Mouse (Mus musculus) forebrain, embryonic 12.5 days (tissue): ENCODE results near the gene Art3. TPM values are rescaled to one million over a fixed set of nuclear protein-coding genes. Genes with fewer than 3 reads are reported as not detected.
A peak's percentile ranks its signal among the peaks of the same experiment; 100 is the strongest.
"Not testable (repeated sequence)": the region's sequence is repeated elsewhere in the genome, so short reads cannot be mapped to it uniquely, and the experiment has no call there.

Experiments used
- ATAC-seq: fragments of 200-750 bp; cut with Nextera tagmentation; 2 replicates; pipeline ENCODE4 v1.8.0; 2017; ENCODE audit warnings: moderate TSS enrichment; ENCODE audit not compliant: low FRiP score
- H3K27ac ChIP-seq: fragments of 300-500 bp; sonication (generic); 2 replicates; pipeline ENCODE4 v1.5.1; 2016; ENCODE audit warnings: mild to moderate bottlenecking
- H3K27me3 ChIP-seq: fragments of 300-500 bp; sonication (generic); 2 replicates; pipeline ENCODE4 v1.6.1; 2016; ENCODE audit warnings: mild to moderate bottlenecking
- H3K36me3 ChIP-seq: fragments of 300-500 bp; sonication (generic); replicated peaks from 2 replicates; pipeline ENCODE4 v1.6.1; 2016; ENCODE audit warnings: mild to moderate bottlenecking
- H3K4me1 ChIP-seq: fragments of 300-500 bp; sonication (generic); 2 replicates; pipeline ENCODE4 v1.6.1; 2016
- H3K4me2 ChIP-seq: fragments of 300-500 bp; sonication (generic); 2 replicates; pipeline ENCODE4 v1.6.1; 2016; ENCODE audit warnings: mild to moderate bottlenecking, moderate library complexity
- H3K4me3 ChIP-seq: fragments of 300-500 bp; sonication (generic); replicated peaks from 2 replicates; pipeline ENCODE4 v1.5.1; 2016; ENCODE audit warnings: mild to moderate bottlenecking
- H3K9ac ChIP-seq: fragments of 300-500 bp; sonication (generic); 2 replicates; pipeline ENCODE4 v1.6.1; 2016; ENCODE audit warnings: mild to moderate bottlenecking
- H3K9me3 ChIP-seq: fragments of 300-500 bp; sonication (generic); 2 replicates; pipeline ENCODE4 v1.6.1; 2016
- WGBS: fragments of 180-500 bp; shearing (Covaris S2); methylation state at CpG from one replicate; pipeline ENCODE4 v1.1.7; 2016; 5-methylcytosine and 5-hydroxymethylcytosine counted together
- polyA plus RNA-seq: library from polyadenylated mRNA; unstranded; fragments of >200 nt; fragmentation: Nextera tagmentation; extraction: Ambion mirVana; gene quantifications from 2 replicates; pipeline ENCODE4 v1.2.1, GENCODE M21; 2016

Art3 gene
- polyA plus RNA-seq, 1 experiment from 2014 or later, result 0.79 TPM

DNA sequence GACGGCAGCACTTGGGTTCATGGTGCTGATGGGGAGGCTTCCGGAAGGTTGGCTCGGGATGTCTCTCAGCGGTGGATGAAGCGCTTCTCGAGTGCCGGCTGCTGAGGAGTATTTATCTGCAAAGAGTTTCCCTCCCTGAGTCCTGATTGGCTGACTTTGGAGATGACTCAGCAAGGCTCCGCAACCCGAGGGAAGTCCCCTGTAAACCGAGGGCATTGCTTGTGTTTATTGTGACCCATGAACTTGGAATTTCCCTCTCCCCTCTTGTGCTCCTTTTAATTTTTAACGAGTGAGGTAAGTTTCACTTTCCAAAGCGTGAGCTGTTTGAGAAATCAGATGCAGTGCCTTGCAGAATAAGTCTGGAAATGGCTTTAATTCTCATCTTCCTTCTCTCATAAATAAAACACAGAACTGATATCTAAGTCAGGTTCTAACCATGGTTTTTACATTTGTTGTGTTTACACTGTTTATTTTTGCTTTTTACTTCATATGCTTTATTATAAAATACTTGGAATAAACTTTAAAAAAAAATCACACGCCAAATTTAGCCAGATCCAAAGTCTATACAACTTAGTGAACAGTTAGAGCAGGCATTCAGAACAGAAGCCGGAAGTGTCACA, 17.3 kb downstream of the Art3 start, which contains the start of gene Cxcl10:
Gene Cxcl10 (minus strand): TSS at position 96 of the 620 bp plus-strand sequence.
- H3K4me3 ChIP-seq, result 0 out of 2 replicates have a peak within 1 kb of the TSS, but pooled peaks have one; percentile 15
- H3K4me1 ChIP-seq, result no peaks in the 10 kb centered on the region; the same call in 1 of the 2 replicates
- H3K9ac ChIP-seq, result no peak within 1 kb of the TSS; the same call in 1 of the 2 replicates
- peak; percentile 49; the same call in 1 of the 2 replicates for ATAC-seq
- 21% methylated on average over 14 of the region's 14 CpGs for WGBS
- H3K36me3 ChIP-seq, result no peaks in the 10 kb centered on the region
- peak within 1 kb of the TSS; percentile 43 for H3K4me2 ChIP-seq
- peaks cover 6% of the 10 kb centered on the region for H3K27me3 ChIP-seq
- H3K27ac ChIP-seq, result no peak within 1 kb of the TSS
- no peaks in the 10 kb centered on the region for H3K9me3 ChIP-seq

DNA sequence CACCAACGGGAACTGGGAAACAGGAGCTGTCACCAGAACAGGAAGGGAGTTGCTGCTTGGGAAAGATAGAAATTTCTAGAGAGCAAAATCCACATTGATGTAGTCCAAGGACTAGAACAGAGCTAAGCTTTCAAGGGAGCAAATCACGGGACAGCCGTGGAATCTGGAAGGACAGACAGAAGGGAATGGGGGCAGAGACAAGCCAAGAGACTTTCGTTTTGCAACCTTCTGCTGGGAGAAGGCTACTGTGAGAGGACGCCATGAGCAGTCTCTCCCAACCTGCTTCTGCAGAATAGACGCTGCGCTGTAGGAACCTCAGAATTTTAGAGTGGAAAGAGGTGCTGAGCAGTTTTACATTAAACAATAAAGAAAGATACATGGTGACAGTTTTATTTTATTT, 18.1 kb downstream of the Art3 start:
- Histone ChIP-seq H3K4me3 (no peak overlapping the region), H3K9me3 (no peaks in the 10 kb centered on the region), H3K4me2 (no peak overlapping the region), H3K4me1 (no peaks in the 10 kb centered on the region; the same call in 1 of the 2 replicates), H3K36me3 (no peaks in the 10 kb centered on the region), H3K9ac (no peak overlapping the region), H3K27me3 (peaks cover 6% of the 10 kb centered on the region), H3K27ac (no peak overlapping the region)
- ATAC-seq, result no peak
- 89% methylated on average over 7 of the region's 7 CpGs for WGBS

DNA sequence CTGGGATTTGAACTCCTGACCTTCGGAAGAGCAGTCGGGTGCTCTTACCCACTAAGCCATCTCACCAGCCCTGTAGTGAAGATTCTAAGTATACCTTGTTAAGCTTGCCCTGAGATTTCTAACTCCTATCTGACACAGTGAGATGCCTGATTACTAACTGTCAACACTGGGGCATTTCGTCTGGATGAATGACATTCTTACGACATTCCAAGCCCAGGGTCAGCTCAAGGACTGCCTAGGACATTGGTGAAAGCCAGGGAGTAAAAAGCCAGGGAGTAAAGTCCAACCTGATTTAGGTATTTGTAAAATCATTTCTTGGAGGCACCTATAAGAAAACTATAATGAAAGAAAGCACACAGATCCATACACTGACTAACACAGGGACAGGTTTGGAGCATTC, 21.1 kb downstream of the Art3 start:
- H3K4me1 ChIP-seq, ATAC-seq, H3K9me3 ChIP-seq, H3K4me3 ChIP-seq, H3K36me3 ChIP-seq, H3K27me3 ChIP-seq, H3K27ac ChIP-seq, H3K4me2 ChIP-seq, H3K9ac ChIP-seq: not testable (repeated sequence)
- 81% methylated on average over 4 of the region's 4 CpGs for WGBS

DNA sequence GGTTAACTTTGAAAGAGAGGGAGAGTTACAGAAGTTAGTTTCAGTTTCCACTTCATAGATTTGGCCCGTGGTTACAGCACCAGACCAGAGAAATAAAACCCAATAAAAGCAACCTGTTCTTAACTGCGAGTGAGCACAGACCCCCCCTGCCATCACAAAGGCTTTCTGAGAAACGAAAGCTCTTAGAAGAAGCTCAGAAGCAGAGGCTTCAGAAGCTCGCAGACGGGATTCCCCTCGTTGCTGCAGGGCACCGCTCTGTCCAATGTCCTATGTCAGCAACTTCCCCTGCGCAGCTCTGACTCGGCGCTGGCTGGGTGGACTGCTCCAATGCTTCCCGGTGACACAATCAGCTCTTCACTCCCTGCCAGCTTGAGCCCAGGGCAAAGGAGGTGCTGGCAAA, 21.9 kb downstream of the Art3 start:
- Histone ChIP-seq H3K36me3 (no peaks in the 10 kb centered on the region), H3K27ac (no peak overlapping the region), H3K27me3 (no peaks in the 10 kb centered on the region), H3K4me1 (no peaks in the 10 kb centered on the region; the same call in 1 of the 2 replicates), H3K9ac (no peak overlapping the region), H3K4me3 (no peak overlapping the region), H3K9me3 (no peaks in the 10 kb centered on the region), H3K4me2 (no peak overlapping the region)
- 52% methylated on average over 11 of the region's 11 CpGs for WGBS
- ATAC-seq, result no peak

DNA sequence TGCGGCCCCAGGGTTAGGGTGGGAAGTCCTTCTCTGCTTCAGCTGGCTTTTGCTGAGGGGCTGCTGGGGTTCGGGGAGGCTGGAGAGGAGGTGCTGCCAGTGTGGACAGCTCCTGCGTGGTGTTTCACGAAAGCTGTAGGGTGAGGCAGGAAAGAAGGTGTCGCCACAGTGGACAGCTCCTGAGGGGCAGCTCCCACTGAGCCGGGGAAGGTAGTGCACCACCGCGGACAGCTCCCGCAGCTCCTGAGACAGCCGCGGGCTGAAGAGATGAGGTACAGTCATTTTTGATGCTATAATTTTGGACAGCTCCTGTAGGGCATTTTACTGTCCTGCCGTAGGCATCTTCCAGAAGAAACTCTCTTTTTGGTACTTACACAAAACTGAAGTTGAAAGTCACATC, 26.4 kb downstream of the Art3 start:
- H3K36me3 ChIP-seq, result no peaks in the 10 kb centered on the region
- no peak overlapping the region for H3K4me3 ChIP-seq
- no peak overlapping the region for H3K27ac ChIP-seq
- 65% methylated on average over 11 of the region's 12 CpGs for WGBS
- H3K4me1 ChIP-seq, result no peaks in the 10 kb centered on the region
- no peaks in the 10 kb centered on the region for H3K9me3 ChIP-seq
- H3K4me2 ChIP-seq, result no peak overlapping the region
- H3K27me3 ChIP-seq, result no peaks in the 10 kb centered on the region
- ATAC-seq, result no peak
- no peak overlapping the region for H3K9ac ChIP-seq

DNA sequence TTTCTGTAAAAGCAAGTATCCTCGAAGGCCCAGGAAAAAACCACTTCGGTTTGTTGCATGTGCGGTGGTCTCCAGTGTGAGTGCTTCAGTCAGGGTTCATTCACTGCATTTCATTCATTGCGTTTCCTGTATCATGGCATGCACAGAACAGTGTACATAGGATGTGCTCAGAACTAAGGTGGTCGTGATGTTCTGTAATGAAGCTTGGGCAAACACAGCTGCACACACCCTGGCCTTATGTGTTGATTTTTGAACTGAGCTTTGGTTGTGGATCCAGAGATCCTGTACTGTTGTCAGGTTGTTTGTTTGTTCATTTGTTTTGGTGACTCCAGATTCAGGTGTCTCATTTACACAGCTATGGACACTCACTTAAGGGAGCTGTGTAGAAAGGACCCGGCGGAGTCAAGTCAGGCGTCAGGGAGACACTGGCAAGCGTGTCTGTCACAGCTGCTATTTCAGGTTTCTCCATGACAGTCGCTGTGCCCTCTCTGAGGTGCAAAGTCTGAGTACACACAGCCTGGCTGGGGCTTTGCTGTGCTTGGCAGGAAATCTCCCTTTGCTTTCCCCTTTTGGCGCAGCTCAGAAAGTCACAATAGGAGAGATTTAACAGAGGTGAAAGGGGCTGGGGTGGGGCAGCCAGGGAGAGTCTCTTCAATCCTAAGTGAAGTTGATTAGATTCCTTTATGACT, 27.3 kb downstream of the Art3 start:
- H3K36me3 ChIP-seq, result no peaks in the 10 kb centered on the region
- WGBS, result 81% methylated on average over 11 of the region's 11 CpGs
- H3K4me3 ChIP-seq, result no peak overlapping the region
- ATAC-seq, result no peak
- no peak overlapping the region for H3K27ac ChIP-seq
- no peak overlapping the region for H3K9ac ChIP-seq
- no peaks in the 10 kb centered on the region; the same call in 1 of the 2 replicates for H3K4me1 ChIP-seq
- no peaks in the 10 kb centered on the region for H3K9me3 ChIP-seq
- no peaks in the 10 kb centered on the region for H3K27me3 ChIP-seq
- no peak overlapping the region for H3K4me2 ChIP-seq

DNA sequence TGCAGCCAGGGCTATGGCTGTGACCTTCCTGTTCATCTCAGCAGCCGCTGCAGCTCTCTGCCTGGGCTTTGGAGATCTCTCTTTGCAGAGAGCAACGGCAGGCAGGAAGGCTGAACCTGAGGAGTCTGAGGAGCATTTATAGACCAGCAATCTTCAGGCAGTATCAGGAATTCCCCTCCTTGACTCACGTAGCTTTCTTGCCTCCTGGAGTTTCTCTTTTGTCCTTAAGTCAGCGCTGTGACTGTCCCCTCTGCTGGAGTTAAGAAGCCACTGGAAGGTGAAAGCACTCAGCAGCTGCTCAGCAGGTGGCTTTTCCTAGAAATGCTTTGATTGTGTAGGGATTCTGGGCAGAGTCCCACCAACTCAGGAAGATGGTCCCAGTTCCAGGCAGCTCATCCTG, 31.6 kb downstream of the Art3 start:
- no peak overlapping the region for H3K9ac ChIP-seq

DNA sequence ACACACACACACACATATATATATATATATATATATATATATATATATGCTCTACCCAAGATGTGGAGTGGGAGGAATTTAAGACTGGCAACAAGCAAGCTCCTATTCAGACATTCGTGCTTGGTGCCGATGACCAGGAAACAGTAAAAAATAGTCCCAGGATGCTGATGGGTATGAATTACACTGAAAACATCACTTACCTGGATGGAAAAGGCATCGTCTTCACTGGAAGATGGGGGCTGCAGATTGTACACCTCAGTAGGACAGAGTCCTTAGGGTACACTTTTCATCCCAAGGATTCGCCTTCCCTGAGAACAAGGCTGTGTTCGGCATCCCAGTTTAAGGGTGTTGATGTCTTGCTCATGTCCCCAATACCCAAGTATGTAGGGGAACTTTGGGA, 32.4 kb downstream of the Art3 start:
- ATAC-seq, result no peak
- Histone ChIP-seq H3K9me3 (no peaks in the 10 kb centered on the region), H3K4me2 (no peak overlapping the region), H3K27ac (no peak overlapping the region), H3K9ac (no peak overlapping the region), H3K36me3 (no peaks in the 10 kb centered on the region), H3K4me1 (peaks cover under 1% of the 10 kb centered on the region; the same call in 1 of the 2 replicates), H3K27me3 (no peaks in the 10 kb centered on the region), H3K4me3 (no peak overlapping the region)
- 92% methylated on average over 5 of the region's 5 CpGs for WGBS

More for the DNA sequence above, 31.6 kb downstream of the Art3 start:
- WGBS, result 4% methylated on average over 4 of the region's 4 CpGs
- no peak overlapping the region for H3K4me2 ChIP-seq
- H3K9me3 ChIP-seq, result no peaks in the 10 kb centered on the region
- H3K4me3 ChIP-seq, result no peak overlapping the region
- H3K27me3 ChIP-seq, result no peaks in the 10 kb centered on the region
- no peak for ATAC-seq
- H3K27ac ChIP-seq, result no peak overlapping the region
- no peaks in the 10 kb centered on the region for H3K36me3 ChIP-seq
- no peaks in the 10 kb centered on the region; the same call in 1 of the 2 replicates for H3K4me1 ChIP-seq

DNA sequence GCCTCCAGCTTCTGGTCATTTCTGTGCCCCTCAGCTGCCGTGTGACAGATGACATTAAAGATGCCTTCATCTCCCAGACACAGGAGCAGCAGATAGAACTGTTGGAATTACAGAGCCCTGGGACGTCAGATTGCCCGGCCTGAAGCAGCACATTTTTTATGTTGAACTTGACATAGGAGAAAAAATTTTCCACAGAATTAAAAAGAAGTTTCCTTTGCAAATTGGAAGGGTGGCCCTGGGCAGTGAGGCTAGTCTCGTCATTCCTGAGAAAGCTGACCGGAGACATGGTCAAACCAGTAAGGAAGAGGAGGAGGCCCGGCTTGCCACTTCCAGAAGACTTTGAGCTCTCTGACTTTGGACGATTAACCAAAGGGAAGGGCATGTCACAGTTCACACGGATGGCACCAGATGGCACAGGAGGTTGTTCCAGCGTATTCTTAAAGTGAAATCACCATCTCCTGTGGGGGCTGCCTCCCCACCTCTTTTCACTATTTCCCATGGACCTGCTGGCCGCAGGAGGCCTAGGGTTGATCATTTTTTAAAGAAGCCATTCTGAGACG, 33.6 kb downstream of the Art3 start:
- peaks cover 2% of the 10 kb centered on the region; the same call in 1 of the 2 replicates for H3K4me1 ChIP-seq
- no peak overlapping the region for H3K9ac ChIP-seq
- H3K36me3 ChIP-seq, result no peaks in the 10 kb centered on the region
- ATAC-seq, result no peak
- H3K27ac ChIP-seq, result no peak overlapping the region
- H3K4me2 ChIP-seq, result no peak overlapping the region
- no peaks in the 10 kb centered on the region for H3K27me3 ChIP-seq
- H3K4me3 ChIP-seq, result no peak overlapping the region
- H3K9me3 ChIP-seq, result no peaks in the 10 kb centered on the region
- 82% methylated on average over 11 of the region's 11 CpGs for WGBS

DNA sequence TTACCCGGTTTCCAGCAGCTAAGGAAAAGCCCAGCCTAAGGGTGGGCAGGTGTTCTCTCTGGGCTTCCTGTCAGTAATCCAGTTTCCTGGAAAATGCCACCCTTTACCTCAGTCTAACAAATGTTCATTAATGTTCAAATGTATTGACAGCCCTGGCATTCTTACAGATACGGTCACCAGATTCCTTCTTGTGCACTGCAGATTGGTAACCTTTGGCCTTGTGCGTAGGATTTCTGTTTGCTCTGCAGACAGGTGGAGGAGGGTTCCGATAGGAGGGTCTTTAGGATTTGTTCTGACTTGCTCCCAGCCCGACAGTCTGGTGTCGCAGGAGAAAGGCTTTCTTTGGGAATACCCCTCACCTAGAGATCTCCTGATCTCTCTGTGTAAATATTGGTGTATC, 34.9 kb downstream of the Art3 start:
- 82% methylated on average over 6 of the region's 6 CpGs for whole genome bisulfite sequencing
- H3K27ac ChIP-seq, result no peak overlapping the region
- no peak overlapping the region for H3K9ac ChIP-seq
- no peak for ATAC-seq
- H3K36me3 ChIP-seq, result no peaks in the 10 kb centered on the region
- peaks cover 7% of the 10 kb centered on the region for H3K4me1 ChIP-seq
- no peak overlapping the region for H3K4me3 ChIP-seq
- no peaks in the 10 kb centered on the region for H3K27me3 ChIP-seq
- no peak overlapping the region for H3K4me2 ChIP-seq
- no peaks in the 10 kb centered on the region for H3K9me3 ChIP-seq

DNA sequence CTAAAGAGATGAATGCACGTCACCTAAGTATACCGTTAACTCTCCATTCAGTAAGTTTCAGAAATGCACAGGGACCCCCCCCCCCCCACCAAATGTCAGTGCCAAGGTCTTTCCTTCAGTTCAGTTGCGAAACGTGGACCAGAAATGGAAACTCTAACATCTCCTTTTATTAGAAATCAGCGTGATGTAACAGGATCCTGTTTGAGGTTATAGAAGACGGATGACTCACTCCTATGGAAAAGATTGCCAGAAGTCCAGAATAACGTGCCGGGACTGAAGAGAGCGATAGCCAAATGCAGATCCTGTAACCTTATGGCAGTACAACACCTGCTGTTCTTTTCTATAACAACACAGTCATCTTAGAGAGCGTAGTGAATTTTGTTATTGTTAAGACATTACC, 36.8 kb downstream of the Art3 start:
- WGBS, result 88% methylated on average over 10 of the region's 10 CpGs
- no peak for ATAC-seq
- H3K27me3 ChIP-seq, result no peaks in the 10 kb centered on the region

DNA sequence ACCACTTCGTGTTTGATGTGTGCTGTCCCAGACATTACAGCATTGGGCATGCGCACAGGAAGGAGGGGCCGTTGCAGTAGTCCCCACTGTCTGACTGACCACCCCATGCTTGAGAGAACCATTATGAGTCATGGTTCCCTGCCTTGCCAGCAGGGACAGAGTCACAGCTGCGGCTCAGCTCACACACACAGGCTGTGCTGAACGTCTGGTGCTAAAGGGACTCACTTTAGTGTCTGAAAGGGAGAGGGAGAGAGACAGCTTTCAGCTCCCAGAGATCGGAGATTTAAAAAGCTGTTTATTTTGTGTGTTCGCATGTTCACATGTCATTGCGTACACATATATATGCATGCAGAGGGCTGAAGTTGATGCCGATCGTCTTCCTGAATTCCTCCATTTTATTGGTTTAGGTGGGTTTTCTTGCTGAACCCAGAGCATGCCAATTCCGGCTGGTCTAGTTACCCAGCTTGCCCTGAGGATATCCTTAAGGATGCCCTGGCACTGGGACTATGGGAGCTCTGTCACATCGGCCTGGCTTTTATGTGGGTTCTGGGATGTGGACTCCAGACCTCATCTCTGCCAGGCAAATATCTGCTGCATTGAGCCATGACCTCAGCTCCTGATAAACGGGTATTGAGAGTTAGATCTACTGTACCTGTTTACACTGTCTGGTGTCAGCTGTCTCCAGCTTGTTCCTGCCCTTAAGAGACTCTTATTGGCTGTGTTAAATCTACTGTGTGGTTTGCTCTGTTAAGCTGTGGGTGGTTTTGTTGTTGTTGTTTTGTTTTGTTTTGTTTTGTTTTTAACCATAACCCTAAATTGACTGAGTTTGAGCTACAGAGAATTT, 37.7 kb downstream of the Art3 start:
- Histone ChIP-seq H3K4me3 (no peak overlapping the region), H3K4me2 (no peak overlapping the region), H3K36me3 (no peaks in the 10 kb centered on the region), H3K9me3 (no peaks in the 10 kb centered on the region), H3K27me3 (no peaks in the 10 kb centered on the region), H3K4me1 (peaks cover 9% of the 10 kb centered on the region), H3K27ac (no peak overlapping the region), H3K9ac (no peak overlapping the region)
- 77% methylated on average over 13 of the region's 13 CpGs for WGBS
- ATAC-seq, result peak; percentile 76; the same call in 1 of the 2 replicates

More for the DNA sequence above, 36.8 kb downstream of the Art3 start:
- H3K4me1 ChIP-seq, result peaks cover 9% of the 10 kb centered on the region
- no peak overlapping the region for H3K27ac ChIP-seq
- no peak overlapping the region for H3K4me2 ChIP-seq
- H3K4me3 ChIP-seq, result no peak overlapping the region
- H3K9ac ChIP-seq, result no peak overlapping the region
- H3K36me3 ChIP-seq, result no peaks in the 10 kb centered on the region
- no peaks in the 10 kb centered on the region for H3K9me3 ChIP-seq
